Mouse (Mus musculus): ENCODE data around the gene St6galnac4. TPM values are rescaled to one million over a fixed set of nuclear protein-coding genes. Genes with fewer than 3 reads are reported as not detected.
A peak's percentile ranks its signal among the peaks of the same experiment; 100 is the strongest.

St6galnac4 gene
- polyA plus RNA-seq, 1 experiment = 34.4 TPM

- DNase-seq (ENCODE audit: extremely low spot score in 1 of 2, low spot score in 1 of 2) = no peak
These were observed 11.6 kb downstream of the St6galnac4 start for GRCm38 (mm10) chr2:32598506-32598905.

- DNase-seq (ENCODE audit: extremely low spot score in 1 of 2, low spot score in 1 of 2) = no peak
These were observed 12.5 kb downstream of the St6galnac4 start, which contains the start of gene St6galnac6 for GRCm38 (mm10) chr2:32599409-32599808. St6galnac6 (plus strand) TSS chr2:32599709.

- DNase-seq (ENCODE audit: extremely low spot score in 1 of 2, low spot score in 1 of 2) = no peak
These were observed 14.6 kb downstream of the St6galnac4 start for GRCm38 (mm10) chr2:32601417-32602065.

- peak; percentile 86 to 95 for DNase-seq (ENCODE audit: extremely low spot score in 1 of 2, low spot score in 1 of 2)
These were observed 15.7 kb downstream of the St6galnac4 start for GRCm38 (mm10) chr2:32602600-32603054.

GRCm38 (mm10) chr2:32604631-32605030 lies 17.7 kb downstream of the St6galnac4 start:
- no peak for DNase-seq (ENCODE audit: extremely low spot score in 1 of 2, low spot score in 1 of 2)

GRCm38 (mm10) chr2:32606161-32607142 lies 19.6 kb downstream of the St6galnac4 start:
- DNase-seq (ENCODE audit: extremely low spot score in 1 of 2, low spot score in 1 of 2) = peak in 1 of 2 experiments; percentile 84

- peak in 1 of 2 experiments; percentile 66 for DNase-seq (ENCODE audit: extremely low spot score in 1 of 2, low spot score in 1 of 2)
These were observed 20.5 kb downstream of the St6galnac4 start for GRCm38 (mm10) chr2:32607262-32607947.

GRCm38 (mm10) chr2:32608141-32608777 lies 21.4 kb downstream of the St6galnac4 start:
- peak in 1 of 2 experiments; percentile 52 for DNase-seq (ENCODE audit: extremely low spot score in 1 of 2, low spot score in 1 of 2)

GRCm38 (mm10) chr2:32608778-32609435 lies 22.0 kb downstream of the St6galnac4 start:
- DNase-seq (ENCODE audit: extremely low spot score in 1 of 2, low spot score in 1 of 2) = no peak

GRCm38 (mm10) chr2:32610610-32611229 lies 23.8 kb downstream of the St6galnac4 start:
- DNase-seq (ENCODE audit: extremely low spot score in 1 of 2, low spot score in 1 of 2) = peak in 1 of 2 experiments; percentile 65

- DNase-seq (ENCODE audit: extremely low spot score in 1 of 2, low spot score in 1 of 2) = no peak
These were observed 25.4 kb downstream of the St6galnac4 start for GRCm38 (mm10) chr2:32612274-32612673.

- no peak for DNase-seq (ENCODE audit: extremely low spot score in 1 of 2, low spot score in 1 of 2)
These were observed 30.2 kb downstream of the St6galnac4 start for GRCm38 (mm10) chr2:32617109-32617508.

- no peak for DNase-seq (ENCODE audit: extremely low spot score in 1 of 2, low spot score in 1 of 2)
These were observed 30.7 kb downstream of the St6galnac4 start for GRCm38 (mm10) chr2:32617601-32618000.

GRCm38 (mm10) chr2:32618051-32618450 lies 31.2 kb downstream of the St6galnac4 start:
- DNase-seq (ENCODE audit: extremely low spot score in 1 of 2, low spot score in 1 of 2) = no peak

- no peak for DNase-seq (ENCODE audit: extremely low spot score in 1 of 2, low spot score in 1 of 2)
These were observed 34.0 kb downstream of the St6galnac4 start for GRCm38 (mm10) chr2:32620682-32621516.

GRCm38 (mm10) chr2:32621517-32621859 lies 34.6 kb downstream of the St6galnac4 start, which contains the start of gene Ak1:
Ak1 (plus strand) TSS chr2:32621758.
- DNase-seq (ENCODE audit: extremely low spot score in 1 of 2, low spot score in 1 of 2) = no peak

- DNase-seq (ENCODE audit: extremely low spot score in 1 of 2, low spot score in 1 of 2) = no peak
These were observed 37.3 kb downstream of the St6galnac4 start for GRCm38 (mm10) chr2:32624111-32624748.
